Mouse (Mus musculus) neutrophil, adult 5-6 weeks (primary cell): ENCODE measurements around the gene Kcnj12. TPM values are rescaled to one million over a fixed set of nuclear protein-coding genes. Genes with fewer than 3 reads are reported as not detected.

Experiments used
- ATAC-seq: fragments of 151-379, 151-347 bp; 2 replicates; pipeline ENCODE4 v1.8.0; 2017; ENCODE audit warnings: mild to moderate bottlenecking, moderate TSS enrichment; ENCODE audit not compliant: insufficient number of reproducible peaks, poor library complexity, low FRiP score, severe bottlenecking; ENCODE audit errors: extremely low read depth
- total RNA-seq: library from RNA; stranded (forward); fragments of 200-1000 nt; gene quantifications from 2 replicates; pipeline ENCODE4 v1.2.3, GENCODE M21; 2017

Kcnj12 gene
- not detected in 2 replicates for total RNA-seq

DNA sequence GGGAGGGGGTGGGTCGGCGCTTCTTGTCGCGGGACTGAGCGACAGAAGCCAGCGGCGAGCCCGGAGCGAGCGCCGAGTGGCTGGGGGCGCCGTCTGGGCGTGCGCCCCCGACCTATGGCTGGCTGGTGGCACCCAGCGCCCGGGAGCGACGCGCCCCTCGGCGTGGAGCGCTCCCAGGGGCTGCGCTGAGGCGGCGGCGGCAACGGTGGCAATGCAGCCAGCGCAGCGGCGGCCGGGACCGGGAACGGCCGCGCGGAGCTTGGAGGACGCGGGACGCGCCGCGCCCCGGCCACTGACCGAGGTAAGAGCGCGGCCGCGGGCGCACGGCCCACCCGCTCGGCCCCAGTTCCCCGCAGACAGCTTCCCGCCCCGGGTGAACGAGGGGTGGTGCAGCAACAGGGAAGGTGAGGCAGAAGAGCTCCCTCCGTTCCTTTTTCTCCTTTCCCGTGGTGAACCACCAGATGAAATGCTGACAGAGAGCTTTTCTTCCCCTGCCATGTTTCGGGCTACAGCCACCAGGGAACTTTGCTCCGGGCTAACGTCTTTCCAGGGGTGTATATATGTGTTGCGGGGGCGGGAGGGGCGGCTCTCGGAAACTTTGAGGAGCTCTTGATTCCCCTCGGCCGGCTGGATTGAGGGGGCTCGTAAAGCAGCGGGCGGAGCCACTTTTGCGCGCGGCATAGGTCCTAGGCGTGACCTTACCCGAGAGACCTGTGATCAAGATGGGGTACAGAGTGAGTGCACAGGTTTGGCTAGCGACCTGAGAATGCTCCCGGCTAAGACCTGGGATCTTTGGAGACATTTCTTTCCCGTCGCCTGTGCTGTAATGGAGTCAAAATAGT is at the start of gene Kcnj12:
Gene Kcnj12 (plus strand): TSS at position 15 of the 842 bp plus-strand sequence.
- ATAC-seq, result no peak

DNA sequence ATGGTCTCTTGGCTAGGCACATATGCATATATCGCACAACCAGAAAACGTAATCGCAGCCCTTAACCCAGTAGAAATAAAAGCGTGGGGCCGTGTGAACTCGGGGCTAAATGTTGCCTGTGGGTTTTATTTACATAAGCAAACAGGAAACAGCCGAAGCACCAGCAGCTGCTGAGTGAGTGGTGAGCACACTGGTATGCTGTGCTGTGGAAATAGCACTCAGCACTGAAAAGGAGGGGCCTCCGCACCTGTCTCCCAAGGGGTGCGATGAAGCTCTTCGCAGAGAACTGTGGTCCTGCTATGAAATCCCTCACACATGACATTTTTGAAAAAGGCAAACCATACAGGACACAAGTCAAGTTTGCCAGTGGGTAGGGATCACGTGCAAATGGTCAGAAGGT is 47.3 kb upstream of the Kcnj12 start:
- ATAC-seq, result no peak

GRCm38 (mm10) chr11:60976234-60976633 is 46.1 kb upstream of the Kcnj12 start:
- ATAC-seq, result no peak

DNA sequence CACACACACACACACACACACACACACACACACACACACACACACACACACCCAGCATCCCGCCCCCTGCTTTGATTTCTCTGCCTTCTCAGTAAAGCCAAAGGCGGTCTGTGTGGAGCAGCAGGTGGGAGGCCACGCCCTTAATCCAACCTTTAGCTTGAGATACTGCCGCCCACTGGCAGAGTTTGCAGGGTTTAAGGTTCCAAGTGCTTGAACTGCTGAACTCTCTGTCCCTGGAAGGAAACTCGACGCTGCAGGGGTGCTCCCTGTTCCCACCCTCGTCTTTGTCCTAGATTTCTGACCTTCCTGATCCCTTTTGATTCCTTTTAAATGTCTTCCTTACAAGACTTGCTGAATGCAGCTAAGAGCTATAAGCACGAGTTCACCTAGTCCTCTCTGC is 45.6 kb upstream of the Kcnj12 start:
- no peak for ATAC-seq

DNA sequence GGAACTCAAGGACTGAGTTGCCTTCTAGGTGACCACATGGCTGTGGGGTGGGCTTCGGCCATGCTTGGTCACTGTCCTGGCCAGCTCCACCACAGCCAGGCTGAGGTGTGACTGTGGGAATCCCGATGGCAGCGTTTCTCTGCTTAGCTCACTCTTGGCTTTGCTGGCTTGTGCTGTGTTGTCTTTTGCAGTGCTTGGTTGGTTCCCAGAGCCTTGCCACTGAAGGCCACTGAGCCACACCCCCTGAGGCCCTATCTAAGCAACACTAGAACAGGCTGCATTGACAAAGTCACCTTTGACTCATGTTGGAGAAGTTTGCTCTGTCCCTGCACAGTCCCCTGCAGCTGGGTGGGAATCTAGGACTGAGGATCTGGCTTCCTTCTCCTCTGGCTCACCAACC is 45.2 kb upstream of the Kcnj12 start:
- no peak for ATAC-seq

DNA sequence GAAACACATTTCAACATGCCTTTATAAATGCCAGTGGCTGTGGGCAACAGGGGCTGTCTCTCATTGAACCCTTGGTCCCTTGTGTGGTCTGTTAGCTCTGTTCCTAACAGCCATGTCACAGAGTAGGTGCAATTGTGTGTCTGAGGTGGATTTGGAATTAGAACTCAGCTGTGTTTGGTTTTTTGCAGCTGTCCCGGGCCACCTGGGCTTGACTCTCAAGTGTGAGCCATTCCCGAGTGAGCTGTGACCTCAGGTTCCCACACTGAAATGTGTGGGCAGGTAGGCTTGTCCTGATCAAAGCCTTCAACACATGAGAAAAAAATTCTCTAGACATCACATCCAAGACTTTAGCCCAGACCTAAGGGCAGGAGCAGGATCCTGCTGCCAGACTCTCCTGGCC is 43.7 kb upstream of the Kcnj12 start:
- no peak for ATAC-seq

DNA sequence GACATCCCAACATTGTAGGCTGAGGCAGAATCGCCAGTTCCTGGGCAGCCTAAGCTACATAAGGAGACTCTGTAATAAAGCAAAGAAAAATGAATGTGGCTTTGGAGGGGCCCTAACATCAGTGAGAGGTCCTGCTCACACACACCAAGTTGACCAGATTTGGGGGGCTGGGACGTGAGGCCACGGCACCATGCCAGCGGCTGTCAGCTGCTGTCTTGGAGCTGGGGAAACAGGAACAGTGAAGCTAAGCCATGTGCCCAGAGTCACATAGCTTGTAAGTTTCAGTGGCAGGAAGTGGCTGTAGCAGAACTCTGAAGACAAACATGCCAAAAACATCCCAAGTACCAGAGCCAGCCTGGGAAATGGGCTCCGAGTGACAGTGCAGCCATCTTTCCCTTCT is 42.6 kb upstream of the Kcnj12 start:
- no peak for ATAC-seq

- ATAC-seq, result no peak
These were observed 40.5 kb upstream of the Kcnj12 start for GRCm38 (mm10) chr11:60981693-60982486.

DNA sequence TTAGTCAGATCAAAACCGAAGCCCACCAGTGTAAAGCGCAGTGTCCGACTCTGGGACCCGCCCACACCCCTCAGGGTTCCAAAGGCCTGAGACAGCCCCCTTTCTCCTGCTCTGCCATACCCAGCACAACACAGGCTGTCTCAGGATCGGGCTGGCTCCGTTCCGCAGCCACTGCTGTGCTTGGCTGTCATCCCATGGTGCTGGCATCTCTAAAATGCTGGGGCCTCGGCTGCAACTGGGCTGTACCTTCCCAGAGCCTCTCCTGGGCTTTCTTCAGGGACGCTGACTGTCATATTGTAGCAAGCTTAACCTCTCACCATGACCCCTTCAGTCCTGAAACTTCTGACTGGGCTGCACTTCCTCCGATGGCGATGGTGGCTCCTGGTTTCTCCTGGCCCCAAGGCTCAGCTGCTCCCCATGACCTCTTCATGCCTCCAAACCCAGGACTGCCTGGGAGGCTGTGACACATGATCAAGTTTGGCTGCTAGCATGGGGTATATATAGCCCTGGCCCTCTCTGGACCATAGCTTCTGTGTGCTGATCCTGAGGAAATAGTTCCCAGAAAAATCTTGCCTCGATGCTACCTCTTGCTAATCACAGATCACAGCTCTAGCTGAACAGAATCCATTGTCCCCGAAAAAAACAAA is 37.3 kb upstream of the Kcnj12 start:
- no peak for ATAC-seq

DNA sequence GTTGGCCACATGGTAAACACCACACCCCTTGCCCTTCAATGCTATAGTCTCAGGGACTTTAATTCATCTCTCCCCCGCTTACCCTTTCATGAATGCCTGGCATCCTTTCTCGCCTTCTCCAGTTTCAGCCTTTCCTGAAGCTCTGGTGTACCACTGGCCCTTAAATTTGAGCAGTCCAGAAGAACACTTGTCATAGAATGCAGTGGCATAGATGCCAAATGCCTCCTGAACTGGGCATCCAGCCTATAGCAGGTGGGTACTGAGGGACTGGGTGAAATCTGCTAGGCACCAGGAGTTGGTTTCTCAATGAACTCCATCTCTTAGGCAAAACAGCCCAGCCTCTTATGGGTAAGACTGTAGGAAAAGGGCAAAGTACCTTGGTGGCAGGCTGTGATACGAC is 31.9 kb upstream of the Kcnj12 start:
- ATAC-seq, result no peak

- no peak for ATAC-seq
These were observed 19.6 kb upstream of the Kcnj12 start for GRCm38 (mm10) chr11:61002736-61003135.

GRCm38 (mm10) chr11:61004046-61004445 is 18.3 kb upstream of the Kcnj12 start:
- no peak for ATAC-seq

DNA sequence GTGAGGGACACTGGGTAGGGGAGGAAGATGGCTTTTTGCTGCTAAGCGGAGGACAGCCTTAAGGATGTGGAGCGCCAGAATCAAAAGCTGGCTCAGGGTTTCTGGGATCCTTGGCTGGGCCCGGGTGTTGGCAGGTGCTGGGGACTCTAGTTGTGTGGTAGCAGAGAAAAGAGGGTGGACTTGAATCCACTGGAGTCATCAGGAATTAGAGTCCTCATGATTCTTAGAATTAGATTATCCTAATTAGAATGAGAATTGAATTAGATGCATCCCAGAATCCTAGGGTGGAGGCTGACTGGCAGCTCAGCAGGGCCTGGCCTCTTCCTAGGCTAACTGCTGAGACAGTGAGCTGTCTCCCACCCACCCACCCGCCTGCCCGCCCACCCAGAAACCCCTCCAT is 17.6 kb upstream of the Kcnj12 start:
- ATAC-seq, result no peak

- no peak for ATAC-seq
These were observed 17.0 kb upstream of the Kcnj12 start for GRCm38 (mm10) chr11:61005345-61005744.

DNA sequence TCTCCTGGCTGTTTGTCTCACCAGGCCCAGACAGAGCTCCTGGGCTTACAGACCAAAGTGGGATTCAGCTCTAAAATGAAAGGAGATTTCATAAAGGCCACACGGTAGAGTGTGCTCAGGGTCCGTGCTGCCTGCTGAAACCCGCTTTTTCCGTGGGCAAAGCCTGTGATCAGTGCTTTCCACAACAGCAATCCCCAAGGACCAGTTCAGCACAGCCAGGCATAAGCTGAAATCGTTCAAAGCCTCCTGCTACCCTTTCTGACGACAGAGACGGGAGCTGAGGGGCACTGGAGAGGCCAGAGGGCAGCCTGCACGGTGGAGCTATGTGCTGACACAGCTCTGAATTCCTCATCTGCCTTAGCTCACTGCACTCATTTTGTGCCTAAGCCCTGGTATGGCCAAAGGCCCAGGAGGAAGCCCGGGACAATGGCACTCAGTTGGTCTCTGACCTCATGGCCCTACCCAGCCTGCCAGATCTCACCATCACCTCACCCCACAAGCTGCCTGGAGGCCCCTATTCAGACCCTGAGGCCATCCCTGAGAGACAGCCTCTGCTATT is 10.5 kb upstream of the Kcnj12 start:
- no peak for ATAC-seq

GRCm38 (mm10) chr11:61016866-61017398 is 5.4 kb upstream of the Kcnj12 start:
- ATAC-seq, result no peak

DNA sequence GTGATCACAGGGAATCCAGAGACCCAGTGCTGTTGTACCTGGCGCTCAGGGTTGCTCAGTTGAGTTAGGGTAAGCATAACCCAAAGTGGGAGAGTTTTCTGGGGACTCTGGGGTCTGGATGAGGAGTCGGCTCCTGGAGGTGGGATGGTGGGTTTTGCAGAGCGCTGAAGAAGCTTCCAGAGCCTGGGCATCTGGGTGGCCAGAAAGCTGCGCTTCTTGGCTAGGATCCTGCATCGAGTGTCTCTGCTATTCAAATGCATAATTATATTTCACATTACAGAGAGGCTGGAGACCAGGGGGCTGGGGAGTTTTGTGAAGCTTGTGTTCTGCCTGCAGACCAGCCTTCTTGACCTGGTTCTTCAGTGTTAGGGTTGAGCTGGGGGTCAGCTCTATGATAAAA is 1.2 kb upstream of the Kcnj12 start:
- no peak for ATAC-seq

DNA sequence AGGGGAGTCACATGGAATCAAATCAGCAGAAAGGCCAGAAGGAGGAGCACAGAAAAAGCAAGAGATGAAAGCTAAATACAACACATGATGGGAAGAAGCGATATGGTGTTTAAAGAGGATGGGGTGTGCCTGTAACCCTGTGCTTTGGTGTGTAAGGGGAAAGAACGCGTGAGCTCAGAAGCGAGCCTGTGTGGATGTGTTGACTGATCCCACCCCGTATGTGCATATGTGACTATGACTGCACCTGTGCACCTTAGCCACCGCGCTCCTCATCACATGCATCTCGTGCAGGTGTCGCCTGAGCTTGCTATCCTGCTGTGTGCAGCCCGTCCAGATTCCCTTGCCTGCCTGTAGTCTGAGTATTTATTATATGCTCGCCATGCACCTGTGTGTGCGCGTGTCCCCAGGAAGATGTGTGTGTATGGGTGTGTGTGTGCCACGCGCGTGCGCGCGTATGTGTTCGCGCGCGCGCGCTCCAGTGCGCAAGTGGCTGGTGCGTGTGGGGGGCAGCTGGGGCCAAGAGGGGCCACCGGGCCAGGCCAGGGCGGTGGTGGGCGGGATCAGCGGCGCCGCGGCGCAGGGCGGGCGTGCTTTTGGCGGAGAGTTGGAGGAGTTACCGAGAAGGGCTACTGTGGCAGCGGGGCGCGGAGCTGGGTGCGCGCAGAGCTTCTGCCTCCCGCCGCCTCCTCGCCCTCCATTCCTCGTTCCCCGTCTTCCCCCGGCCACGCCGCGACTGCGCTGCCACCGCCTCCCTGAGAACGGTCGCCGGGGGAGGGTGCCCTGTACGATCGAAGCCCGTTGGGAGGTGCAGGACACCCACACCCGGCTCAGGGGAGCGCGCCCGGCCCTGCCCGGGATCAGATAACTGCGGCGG is 451 bp upstream of the Kcnj12 start:
- no peak for ATAC-seq
